Mouse (Mus musculus) forelimb bud, embryonic 11.5 days (tissue): ENCODE measurements around the gene Sppl3.
"Not testable (repeated sequence)": the region's sequence is repeated elsewhere in the genome, so short reads cannot be mapped to it uniquely, and the experiment has no call there.

Source experiments
- DNase-seq: peaks from one replicate; pipeline ENCODE4 v3.0.0-alpha.2; 2012; ENCODE audit warnings: low read depth, low spot score

Sppl3 gene

DNA sequence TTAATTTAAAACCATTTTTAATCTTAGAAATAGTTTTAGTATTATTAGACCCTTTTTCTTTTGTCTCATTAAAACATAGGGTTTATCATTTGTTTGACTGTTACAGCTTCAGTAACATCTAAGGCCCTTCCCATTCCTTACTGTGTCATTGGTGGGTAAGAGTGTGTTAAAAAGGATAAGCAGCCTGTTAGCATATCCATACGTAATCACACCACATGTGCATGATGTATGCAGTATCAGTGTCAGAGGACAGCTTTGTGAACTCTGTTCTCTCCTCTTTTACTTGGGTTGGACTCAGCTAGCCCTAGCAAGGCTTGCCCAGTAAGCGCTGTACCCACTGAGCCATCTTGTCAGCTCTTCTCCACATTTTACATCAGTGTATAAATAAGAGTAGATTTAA lies 26.2 kb downstream of the Sppl3 start:
- DNase-seq = no peak

DNA sequence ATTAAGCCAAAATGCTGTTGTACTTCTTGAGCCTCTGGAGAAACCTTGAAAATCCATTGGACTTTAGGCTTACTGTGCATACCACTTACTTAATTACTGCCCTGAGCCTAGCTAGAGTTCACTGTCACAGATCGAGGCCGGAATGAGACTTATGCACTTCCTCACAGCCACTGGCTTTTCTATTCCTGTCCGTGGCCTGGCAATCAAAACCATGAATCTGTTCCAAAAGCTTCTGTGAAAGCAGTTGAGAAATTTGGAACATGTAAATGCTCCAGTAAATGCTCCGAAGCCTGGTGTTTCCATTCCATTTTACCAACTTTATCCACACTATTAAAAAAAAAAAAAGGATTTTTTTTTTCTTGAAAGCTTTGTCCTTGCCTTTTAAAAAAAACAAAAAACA lies 29.8 kb downstream of the Sppl3 start:
- no peak for DNase-seq

DNA sequence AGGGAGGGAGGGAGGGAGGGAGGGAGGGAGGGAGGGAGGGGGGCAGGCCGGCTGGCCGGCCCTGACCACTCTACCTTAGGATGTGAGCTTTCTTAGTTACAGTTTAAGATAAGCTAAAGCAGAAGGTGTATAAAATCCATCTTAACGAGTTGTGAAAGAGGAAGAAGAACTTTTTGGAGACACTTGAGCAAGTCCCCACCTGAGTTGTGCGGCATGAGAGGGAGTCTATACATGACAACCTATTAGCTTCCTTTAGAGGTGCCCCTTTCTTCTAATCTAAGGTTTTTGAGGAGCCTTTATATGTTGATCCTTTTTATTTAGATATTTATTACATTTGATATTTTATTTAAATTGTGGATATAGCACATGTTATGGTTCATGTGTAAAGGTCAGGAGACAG lies 32.7 kb downstream of the Sppl3 start:
- no peak for DNase-seq

DNA sequence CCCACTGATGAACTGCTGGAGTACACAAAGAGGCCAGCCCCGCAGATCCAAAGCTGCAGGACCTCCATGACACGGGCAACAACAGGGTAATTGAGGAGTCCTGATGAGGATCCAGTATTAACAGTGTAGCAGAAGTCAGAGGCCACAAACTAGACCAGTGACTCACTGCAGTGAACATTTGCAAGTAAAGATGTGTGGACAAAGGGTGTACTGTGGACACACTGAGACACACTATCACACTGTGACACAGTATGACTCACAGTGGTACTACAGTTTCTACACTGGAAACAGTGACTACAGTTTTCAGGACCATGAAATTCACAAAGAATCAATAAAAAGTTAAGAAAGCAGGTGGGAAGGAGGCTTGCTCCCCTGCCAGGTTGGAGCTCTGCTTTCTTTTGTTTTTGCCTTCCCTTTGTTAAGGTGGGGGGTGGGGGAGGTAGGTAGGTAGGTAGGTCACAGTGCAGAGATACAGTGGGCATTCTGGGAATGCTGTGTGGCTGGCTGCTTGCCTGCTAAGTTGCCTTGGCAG lies 34.3 kb downstream of the Sppl3 start:
- no peak for DNase-seq

DNA sequence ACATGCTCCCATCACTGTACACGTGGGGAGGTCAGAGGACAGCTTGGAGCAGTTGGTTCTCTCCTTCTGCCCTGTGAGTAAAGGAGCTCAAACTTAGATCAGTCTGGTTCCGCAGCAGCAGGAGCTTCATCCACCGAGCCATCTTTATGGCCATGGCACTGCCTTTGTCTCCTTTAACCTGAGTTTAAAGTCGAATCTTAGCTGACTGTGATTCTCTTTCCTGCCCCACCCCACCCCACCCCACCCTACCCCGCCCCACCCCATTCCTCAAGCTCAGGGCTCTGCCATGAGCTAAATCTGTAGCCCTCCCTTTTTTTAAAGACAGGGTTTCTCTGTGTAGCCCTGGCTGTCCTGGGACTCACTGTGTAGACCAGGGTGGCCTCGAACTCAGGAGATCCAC lies 38.8 kb downstream of the Sppl3 start:
- DNase-seq = no peak

DNA sequence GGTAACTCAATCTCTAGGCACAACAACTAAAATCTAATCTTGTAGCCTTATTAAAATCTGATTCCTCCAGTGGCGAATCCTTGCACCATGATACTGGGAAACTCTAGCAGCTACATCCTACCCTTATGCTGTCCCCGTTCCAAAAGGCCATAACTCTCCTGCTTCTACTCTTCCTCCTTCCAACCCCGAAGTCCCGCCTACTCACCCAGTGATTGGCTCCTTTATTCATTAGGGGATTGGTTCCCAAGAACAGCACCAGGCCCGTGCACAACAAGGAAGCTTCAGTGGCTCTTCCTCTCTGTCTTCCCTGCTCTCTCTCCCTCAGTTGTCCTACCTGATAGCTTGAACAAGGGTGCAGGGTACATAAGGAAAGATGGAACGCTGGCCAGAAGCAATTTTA lies 39.8 kb downstream of the Sppl3 start:
- no peak for DNase-seq

DNA sequence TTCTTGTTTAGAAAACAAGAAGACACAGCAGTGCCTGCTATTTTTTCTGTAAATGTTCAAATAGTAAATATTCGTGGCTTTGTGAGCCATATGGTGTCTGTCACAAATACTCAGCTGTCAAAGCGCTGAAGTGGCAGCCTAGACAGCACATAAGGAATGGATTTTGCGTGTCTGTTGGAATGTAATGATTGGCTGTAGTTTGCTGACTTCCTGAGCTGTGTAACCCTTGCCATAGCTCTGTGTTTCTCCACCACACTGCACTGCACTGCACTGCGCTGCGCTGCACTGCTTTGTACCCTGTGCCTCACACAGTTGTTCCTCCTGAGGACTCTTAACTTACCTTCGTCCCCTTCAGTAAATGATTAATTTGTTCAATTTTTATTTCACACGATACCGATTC lies 41.6 kb downstream of the Sppl3 start:
- no peak for DNase-seq

DNA sequence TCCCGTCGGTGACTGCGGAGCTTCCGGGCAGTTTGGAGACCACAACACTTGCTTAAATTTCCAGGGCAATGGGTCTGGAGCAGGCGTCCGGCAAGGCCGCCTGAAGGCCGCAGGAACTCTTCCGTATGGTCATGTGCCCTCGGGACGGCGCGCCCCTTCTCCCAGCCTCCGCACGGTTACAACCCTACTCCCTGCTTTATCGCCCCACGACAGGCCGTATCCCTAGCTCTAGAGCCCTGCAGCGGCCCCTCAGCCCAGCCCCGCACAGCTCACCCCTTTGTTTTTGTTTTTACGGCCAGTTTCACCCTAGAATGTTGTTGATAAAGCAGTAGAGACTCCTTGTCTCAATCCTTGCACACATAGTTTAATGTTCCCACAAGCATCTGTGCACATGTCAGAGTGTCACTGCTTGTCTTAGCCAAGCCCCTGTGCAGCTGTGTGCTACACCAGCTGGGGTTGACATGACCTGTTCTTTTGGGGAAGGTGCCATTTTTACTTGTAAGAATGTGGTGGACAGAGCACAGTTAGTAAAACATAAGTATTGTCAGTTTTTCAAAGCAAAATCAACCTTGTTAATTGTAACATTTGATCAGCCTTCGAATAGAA lies 43.0 kb downstream of the Sppl3 start:
- no peak for DNase-seq

DNA sequence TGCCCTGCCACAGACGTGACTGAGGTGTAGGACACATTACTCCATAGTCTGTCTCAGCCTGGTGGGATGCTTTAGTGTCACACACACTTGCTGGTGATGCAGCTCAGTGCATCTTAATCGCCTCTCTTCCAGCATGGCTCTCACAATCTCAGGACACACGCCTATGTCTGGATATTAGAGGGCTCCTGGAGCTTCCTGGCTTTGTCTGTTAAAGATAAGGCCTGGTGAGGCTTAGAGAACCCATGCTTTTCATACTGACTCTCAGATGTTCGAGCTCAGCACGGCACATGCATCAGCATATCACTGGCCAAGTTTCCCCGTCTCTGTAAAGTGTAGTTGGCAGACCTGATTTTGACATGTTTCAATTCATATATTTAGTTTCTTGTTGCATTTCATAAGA lies 44.5 kb downstream of the Sppl3 start:
- no peak for DNase-seq

DNA sequence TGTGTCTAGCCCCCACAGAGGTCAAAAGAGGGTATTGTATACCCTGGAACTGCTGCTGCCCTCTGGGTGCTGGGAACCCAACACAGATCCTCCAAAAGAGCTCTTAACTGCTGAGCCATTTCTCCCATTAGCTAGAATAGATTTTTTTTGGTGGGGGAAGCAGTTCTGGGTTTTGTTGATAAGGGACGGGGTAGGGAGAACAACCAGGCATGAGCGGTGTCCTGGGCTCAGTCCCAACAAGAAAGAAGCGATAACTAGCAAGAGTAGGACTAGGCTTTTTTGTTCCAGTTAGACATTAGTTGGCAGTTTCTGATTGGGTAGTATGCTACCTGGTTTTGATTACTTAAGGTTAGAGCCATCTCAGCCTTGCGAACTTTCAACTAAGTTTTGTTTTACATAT lies 46.2 kb downstream of the Sppl3 start:
- no peak for DNase-seq

DNA sequence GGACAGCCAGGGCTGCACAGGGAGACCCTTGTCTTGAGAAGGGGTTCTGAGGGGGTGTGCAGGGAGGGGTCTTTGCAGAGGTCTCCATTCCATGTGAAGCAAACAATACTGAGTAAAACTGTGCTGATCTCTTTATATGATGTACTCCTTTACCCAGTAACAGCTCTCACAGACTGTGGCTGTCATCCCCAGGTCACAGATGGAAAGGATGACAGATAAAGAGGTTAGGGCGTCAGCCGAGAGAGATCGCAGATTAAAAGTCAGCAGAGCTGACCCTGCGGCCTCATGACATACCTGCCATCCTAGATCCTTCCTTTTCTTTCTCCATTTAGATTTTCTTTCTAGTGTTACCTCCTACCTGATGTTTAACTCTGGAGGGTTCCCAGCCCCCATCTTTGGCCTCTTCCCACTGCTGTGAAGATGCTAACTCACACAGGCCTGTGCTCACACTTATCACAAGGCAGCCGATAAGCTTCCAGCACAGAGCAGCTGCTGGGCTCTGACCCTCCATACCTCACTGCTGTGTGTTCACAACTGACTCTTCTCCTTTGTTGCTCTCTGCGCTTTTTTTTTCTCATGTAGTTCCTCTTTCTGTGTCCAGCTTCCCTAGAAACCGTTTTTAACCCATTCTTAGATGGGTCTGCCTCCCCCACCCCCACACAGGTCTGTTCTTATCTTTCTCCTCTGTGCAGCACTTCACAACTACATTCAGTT lies 47.8 kb downstream of the Sppl3 start:
- DNase-seq = no peak

DNA sequence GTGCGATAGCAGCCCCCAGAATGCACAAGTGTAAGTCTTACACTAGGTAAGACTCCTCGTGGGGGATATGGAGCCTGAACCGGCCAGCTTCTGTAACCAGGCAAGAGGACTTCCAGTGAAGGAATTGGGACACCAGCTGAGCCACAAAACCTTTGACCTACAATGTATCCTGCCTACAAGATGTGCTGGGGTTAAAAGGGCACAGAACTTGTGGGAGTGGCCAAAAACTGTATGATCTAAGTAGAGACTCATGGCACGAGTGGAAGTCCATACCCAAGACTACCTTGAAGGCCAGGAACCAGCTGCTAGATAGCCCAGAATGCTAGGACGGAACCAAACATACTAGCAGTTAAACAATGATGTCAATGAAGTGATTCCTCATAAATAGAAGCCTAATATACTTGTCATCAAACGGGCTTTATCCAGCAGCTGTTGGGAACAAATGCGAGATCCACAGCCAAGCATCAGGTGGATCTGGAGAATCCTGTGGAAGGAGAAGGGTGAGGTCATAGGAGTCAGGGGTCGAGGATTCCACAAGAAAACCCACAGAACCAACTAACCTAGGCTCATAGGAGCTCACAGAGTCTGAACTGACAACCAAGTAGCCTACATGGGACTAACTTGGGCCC lies 49.2 kb downstream of the Sppl3 start:
- no peak for DNase-seq

DNA sequence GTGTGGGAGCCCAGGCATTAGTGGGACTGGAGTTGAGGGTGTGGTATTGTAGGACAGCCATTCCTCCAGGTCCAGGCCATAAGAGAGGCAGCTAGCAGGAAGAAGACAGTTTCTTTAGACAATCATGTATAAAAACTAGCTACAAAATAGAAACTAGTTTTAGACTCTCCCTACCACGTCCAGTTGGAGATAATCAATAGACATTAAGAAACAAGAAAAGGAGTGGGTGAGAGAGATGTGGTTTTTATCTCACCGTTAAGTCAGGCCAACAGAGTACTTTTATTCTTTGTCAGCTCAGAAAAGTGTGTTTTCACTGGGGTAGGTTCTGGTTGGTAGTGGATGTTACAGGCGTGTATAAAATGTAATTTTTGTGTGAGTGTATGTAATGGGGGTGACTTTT lies 50.0 kb downstream of the Sppl3 start:
- no peak for DNase-seq

DNA sequence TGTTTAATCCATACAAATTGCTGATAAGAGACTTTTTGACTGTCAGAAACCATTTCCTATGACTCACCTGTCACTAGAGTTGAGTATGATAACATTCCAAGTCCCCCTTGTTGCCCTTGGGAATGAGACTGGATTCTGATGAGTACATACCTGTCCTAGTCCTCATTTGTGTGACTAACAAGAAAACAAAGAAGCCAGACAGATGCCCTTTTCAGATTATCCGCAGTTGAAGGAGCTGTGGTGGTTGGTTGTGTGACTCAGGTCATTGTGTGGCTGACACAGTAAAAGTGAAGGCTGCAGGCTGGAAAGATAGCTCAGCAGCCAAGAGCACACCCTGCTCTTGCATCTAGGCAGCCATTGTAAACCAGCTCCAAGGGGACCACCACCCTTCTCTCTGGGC lies 51.6 kb downstream of the Sppl3 start:
- DNase-seq = no peak

DNA sequence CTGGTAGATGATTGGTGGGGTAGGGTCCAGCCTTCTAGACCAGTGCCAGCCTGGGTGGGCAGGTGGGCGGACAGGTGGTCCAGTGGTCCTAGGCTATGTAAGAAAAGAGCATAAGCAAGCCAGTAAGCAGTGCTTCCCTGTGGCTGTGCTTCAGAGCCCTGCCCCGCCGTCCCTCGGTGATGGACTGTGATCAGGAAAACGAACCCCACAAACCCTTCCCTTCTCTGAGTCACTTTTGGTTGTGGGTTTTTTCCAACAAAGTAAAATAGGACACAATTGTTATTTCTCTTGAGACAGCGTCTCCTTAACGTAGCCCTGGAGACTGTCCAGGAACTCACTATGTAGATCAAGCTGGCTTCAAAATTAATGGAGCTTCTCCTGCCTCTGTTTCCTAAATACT lies 52.5 kb downstream of the Sppl3 start:
- DNase-seq = no peak

DNA sequence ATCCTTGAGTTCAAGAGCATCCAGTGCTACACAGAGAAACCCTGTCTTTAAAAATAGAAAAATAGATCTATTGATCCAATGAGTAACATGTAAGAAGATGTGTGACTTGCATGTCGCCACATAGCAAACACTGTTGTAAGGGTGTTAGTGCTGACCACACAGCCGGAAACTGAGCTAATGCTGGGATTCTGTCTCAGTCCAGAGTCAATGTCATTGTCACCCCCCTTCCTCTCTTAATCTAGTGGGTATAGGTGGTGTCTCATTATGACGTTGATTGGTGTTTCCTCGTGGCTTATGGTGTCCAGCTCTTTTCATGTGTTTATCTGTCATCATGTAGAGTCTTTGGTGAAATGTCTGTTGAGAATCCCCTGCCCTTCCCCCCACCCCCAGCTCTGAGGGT lies 55.3 kb downstream of the Sppl3 start:
- DNase-seq = no peak

DNA sequence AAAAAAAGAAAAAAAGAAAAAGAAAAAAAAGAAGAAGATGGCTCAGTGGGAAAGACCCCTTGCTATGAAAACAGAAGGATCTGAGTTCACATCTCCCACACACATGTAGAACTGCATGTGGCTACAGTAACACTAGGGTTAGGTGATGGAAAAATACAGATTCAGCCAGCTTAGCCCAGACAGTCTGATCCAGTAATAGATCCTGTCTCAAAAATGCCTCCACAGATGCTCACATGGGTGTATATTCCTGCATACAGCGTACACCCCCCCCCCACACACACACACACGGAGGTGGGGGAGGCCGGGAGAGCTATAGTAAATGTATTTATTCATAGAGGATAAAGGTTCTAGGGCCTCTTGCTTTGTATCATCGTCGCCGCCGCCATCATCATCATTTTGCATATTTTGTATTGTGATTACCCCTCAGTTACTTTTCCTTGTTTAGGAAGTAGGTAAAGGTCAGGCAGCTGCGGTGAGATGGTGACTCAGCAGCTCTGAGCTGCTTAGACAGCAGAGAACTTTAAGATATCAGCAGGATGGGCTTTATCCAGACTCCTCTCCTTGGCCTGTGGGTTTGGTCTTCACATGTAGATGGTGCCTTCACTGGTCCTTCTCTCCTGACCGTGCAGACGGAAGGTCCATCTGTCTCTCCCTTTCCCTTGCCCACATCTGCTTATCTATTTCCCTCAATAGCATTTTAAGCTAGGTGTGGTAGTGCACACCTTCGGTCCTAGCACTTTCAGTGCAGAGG lies 57.9 kb downstream of the Sppl3 start:
- no peak for DNase-seq

DNA sequence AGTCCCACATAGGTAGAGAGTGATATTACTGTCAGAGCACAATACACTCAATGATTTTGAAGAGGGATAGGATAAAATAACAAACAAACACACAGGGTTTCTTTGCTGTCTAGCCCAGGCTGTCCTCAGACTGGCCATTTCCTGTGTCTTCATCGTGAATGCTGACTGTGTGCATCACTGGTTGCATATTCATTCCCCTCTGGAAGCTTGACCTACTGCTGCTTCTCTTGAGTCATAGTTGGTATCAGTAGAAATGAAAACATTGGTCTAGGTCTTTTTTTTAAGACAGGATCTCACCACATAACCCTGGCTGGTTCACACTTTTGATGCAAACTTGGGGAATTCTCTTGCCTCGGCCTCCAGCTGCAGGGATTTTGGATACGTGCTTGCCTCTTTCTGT lies 58.7 kb downstream of the Sppl3 start:
- DNase-seq = no peak

DNA sequence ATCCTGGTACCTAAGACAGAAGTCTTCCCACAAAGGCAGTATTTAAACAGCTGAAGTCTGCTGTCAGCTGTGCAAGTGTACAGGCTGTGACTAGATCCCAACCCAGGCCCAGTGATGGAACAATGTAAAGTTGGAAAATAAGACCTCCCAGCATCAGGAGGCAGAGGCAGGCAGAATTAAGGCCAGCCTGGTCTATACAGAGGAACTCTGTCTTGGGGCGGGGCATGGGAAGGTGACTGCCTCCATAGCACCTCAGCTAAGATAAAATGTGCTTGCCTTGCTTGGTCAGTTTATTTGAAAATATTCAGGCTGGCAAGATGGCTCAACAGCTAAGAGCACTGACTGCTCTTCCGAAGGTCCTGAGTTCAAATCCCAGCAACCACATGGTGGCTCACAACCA lies 59.5 kb downstream of the Sppl3 start:
- no peak for DNase-seq

DNA sequence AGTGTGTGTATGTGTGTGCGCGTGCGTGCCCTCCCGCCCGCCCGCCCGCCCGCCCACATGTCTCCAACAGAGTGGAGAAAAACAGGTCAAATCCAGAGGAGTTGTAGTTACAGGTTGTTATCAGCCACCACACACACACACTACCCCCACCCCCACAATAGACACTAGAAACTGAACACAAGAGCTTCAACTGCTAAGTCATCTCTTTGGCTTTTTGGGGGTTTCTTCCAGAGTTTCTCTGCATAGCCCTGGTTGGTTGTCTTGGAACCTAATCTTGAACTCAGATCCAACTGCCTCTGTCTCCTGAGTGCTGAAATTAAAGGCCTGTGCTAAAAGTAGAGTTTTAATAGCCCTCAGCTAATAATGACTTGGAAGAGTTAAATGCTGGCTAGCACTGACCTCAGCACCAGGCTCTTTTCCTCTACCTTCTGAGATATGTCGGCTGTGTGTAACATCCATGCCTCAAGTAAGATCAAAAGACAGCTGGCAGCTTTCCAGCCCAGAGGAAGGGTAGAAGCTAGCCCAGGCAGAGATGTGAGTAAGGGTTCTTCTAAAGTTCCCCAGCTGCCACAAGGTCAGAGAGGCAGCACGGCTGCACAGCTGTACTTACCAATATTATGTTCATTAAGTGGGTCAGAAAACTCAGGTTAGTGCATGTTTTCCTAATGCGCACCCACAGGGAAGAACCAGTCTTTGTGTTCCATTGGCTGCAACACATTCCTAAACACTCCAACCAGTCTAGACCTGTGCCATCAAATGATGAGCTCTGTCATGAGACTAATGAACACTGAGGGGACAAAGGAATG lies 60.4 kb downstream of the Sppl3 start:
- peak; percentile 25 for DNase-seq

DNA sequence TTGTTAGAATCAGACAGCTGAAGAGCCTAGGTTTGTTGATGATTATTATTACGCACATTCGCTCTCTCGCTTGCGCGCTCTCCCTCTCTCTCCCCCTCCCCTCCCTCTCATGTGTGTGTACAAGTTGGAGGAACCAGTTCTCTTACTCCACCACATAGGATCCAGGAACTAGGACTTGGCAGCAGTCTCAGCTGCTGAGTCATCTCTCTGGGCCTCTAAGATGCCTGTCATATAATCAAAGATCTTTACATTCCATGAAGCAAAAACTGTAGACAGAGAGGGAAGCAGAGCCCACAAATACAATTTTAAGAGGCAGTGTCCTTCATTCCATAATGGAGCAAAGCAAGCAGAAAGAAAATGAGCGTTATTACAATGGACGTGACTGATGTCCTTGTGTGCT lies 61.2 kb downstream of the Sppl3 start:
- no peak for DNase-seq

DNA sequence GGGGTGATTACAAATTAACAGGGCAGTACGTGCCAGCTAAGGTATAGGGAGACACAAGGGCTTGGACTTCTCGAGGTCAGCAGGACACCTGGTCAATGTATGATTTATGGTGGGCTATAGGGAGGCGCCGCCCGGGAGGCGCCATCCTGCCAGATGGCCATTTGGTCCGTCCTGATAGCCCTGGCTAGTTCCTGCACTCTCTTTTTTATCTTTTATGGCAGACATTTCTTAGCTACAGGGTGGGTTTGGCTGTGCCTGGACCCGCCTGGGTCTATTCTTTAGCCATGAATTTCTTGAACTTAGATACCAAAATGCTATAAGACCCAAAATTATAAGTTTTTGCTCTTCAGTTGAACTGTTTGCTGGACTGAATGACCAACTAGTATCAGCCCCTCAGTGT lies 62.4 kb downstream of the Sppl3 start:
- DNase-seq = not testable (repeated sequence)
